Mouse (Mus musculus) megakaryocyte, adult 5-6 weeks (primary cell): ENCODE measurements around the gene Hbb-bh1. TPM values are rescaled to one million over a fixed set of nuclear protein-coding genes. Genes with fewer than 3 reads are reported as not detected.
"Not testable (repeated sequence)": the region's sequence is repeated elsewhere in the genome, so short reads cannot be mapped to it uniquely, and the experiment has no call there.

Experiments used
- ATAC-seq: 2 replicates; pipeline ENCODE4 v1.8.0; 2016; ENCODE audit warnings: mild to moderate bottlenecking, inconsistent platforms; ENCODE audit not compliant: poor library complexity, severe bottlenecking
- total RNA-seq, 2 experiments: library from RNA; stranded (forward) in 1 of 2; stranded (reverse) in 1 of 2; fragments of 153-499, 151-499 nt in 1 of 2; fragments of 221-1000, 200-1000 nt in 1 of 2; gene quantifications; 2 replicates each; pipeline versions ENCODE4 v1.2.3 to v1.2.4; 2015 to 2017

Gene Hbb-bh1
- total RNA-seq, 2 experiments from 2014 or later, result not detected

DNA sequence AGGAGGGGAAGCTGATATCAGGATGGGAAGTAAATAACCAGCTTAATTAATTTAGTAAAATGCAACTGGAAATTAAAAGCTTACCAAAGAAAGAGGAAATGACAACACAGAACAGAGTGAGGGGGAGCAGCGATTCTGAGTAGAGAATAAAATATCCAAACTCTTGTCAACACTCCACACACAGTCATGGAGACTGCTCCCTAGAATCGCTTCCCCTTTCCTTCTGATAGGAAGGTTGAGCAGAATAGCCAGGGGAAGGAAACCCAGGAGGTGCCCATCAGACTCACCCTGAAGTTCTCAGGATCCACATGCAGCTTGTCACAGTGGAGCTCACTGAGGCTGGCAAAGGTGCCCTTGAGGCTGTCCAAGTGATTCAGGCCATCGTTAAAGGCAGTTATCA, 29.8 kb downstream of the Hbb-bh1 start:
- ATAC-seq, result peak; percentile 65

GRCm38 (mm10) chr7:103812174-103812573, 30.8 kb downstream of the Hbb-bh1 start:
- peak; percentile 56 for ATAC-seq

- ATAC-seq, result no peak
Measured at GRCm38 (mm10) chr7:103811223-103811845, 31.6 kb downstream of the Hbb-bh1 start.

DNA sequence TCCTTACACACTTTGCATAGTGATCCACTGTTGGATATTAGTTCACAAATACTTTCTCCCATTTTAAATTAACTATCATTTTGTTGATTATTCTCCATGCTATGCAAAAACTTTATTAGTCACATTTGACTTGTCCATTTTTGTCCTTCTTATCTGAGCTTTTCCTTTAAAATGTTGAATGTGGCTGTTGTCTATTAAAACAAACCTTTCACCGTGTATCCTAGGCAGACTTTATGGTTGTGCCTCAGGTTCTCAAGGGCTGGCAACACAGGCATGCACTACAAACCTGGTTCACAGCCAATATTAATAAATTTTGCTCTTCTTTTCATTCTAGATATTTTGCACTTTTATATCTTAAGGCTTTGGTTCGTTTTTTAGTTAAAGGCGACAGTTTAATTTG, 32.2 kb downstream of the Hbb-bh1 start:
- ATAC-seq, result no peak

DNA sequence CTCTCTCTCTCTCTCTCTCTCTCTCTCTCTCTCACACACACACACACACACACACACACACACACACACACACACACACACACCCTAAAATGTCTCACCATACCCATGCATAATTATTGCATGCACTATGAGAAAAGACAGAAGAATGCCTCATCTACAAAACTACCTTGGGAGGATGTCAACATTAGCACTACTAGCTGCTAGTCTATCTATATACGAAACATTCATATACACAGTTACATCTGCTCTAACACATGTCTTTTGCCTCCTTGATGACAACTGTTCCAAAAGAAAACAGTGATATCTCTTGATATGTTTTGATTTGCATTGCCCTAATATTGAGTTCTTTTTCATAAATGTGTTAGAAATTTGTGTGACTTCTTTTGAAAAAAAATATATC, 32.7 kb downstream of the Hbb-bh1 start:
- no peak for ATAC-seq

DNA sequence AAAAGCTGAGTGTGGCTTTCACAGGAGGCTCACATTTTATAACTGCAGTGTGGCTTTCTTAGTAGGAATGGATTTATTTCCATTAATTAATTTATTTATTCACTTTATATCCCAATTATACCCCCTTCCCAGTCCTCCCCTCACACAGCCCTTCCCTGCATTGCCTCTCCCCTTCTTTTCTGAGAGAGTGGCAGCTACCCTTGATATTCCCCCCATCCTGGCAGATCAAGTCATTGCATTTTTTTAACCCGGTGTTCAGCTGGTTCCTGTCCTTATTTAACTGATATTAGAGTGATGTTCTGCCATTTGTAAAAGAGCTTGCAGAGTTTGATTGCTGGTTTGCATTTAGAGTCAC, 33.2 kb downstream of the Hbb-bh1 start:
- ATAC-seq, result no peak

GRCm38 (mm10) chr7:103808971-103809800, 33.8 kb downstream of the Hbb-bh1 start:
- ATAC-seq, result no peak

- ATAC-seq, result not testable (repeated sequence)
Measured at GRCm38 (mm10) chr7:103808120-103808519, 34.8 kb downstream of the Hbb-bh1 start.

DNA sequence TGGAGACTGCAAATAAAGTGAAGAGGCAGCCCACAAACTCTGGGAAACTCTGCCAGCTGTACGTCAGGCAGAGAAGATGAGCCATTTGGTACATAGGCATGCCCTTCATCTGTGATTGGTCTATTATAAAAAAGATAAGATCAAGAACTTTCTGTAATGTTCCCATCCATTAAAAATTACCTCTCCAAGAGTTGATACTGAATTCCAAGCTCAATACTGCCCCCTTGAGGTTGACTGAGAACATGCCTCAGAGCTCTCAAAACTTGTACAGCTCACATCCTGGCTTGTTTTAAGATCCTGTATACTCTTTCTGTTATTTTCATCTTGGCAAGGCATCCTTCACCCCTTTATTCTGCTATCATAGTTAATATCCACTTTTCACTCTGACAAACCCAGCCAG, 36.1 kb downstream of the Hbb-bh1 start:
- peak; percentile 82 for ATAC-seq

DNA sequence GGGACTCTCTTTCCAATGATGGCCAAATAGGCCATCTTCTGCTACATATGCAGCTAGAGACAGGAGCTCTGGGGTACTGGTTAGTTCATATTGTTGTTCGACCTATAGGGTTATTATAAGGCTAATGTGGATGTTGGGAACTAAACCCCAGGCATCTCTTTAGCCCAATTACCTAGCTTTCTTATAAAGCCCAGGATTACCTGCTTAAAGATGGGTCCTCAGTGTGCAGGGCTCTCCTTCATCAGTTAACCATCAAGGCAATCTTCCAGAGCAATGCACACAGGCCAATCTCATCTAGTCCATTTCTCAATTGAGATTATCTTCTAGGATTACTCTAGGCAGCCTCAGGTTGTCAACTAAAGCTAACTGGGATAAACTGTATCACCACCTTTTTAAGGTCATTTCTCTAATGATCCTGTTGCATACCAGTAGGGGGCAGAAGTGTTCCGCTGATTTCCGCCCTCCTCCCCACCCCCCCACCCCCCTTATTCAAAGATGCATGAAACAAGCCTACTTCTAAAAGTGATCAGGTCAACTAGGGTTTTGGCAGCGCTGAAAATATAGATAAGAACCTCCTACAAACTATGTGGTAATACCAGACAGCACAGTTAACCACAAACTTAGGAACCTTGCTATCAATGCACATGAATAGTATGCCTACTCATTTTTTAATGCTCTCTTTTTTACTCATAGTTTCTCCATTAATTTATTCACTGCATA, 50.1 kb downstream of the Hbb-bh1 start:
- ATAC-seq, result peak; percentile 72

DNA sequence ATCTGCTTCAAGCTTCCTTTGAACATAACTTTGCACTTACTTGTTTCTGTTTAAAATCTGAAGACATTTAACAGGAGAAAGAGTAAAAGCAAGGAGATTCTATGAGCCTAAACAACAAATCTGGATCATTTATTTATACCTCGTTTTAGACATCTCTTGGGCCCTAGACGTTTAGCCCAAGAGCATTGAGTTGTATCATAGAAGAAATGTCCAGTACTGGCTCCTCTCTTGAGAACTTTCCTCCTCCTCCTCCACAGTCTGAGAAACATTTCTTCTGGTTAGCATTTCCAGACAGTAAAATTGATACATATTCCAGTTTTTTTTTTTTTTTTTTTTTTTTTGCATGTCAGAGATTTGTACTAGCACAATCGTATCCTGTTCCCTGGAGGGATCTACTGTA, 51.2 kb downstream of the Hbb-bh1 start, which contains the start of gene Olfr67:
Gene Olfr67 (minus strand): TSS at position 101 of the 400 bp plus-strand sequence.
- ATAC-seq, result no peak

Other genes starting within 250 kb of the Hbb-bh1 start
Only the 30 nearest of the 32 such genes appear.
- not detected in 2 replicates for gene Olfr620, start 230.6 kb downstream of the Hbb-bh1 start, total RNA-seq (2015)
- not detected in 2 replicates for gene Olfr620, start 230.6 kb downstream of the Hbb-bh1 start, total RNA-seq (2017)
- gene Olfr622, start 200.5 kb downstream of the Hbb-bh1 start, total RNA-seq (2015), result not detected in 2 replicates
- not detected in 2 replicates for gene Olfr622, start 200.5 kb downstream of the Hbb-bh1 start, total RNA-seq (2017)
- not detected in 2 replicates for gene Olfr623, start 179.5 kb downstream of the Hbb-bh1 start, total RNA-seq (2015)
- not detected in 2 replicates for gene Olfr623, start 179.5 kb downstream of the Hbb-bh1 start, total RNA-seq (2017)
- 0.05 TPM in 1 of 2 replicates, not detected in the other for gene Olfr624, start 172.0 kb downstream of the Hbb-bh1 start, total RNA-seq (2015)
- gene Olfr624, start 172.0 kb downstream of the Hbb-bh1 start, total RNA-seq (2017), result 0.15 TPM in 1 of 2 replicates, not detected in the other
- not detected in 2 replicates for gene Olfr625-ps1, start 160.4 kb downstream of the Hbb-bh1 start, total RNA-seq (2015)
- not detected in 2 replicates for gene Olfr625-ps1, start 160.4 kb downstream of the Hbb-bh1 start, total RNA-seq (2017)
- not detected in 2 replicates for gene Olfr243, start 128.5 kb downstream of the Hbb-bh1 start, total RNA-seq (2015)
- gene Olfr243, start 128.5 kb downstream of the Hbb-bh1 start, total RNA-seq (2017), result not detected in 2 replicates
- not detected in 2 replicates for gene Olfr628, start 112.8 kb downstream of the Hbb-bh1 start, total RNA-seq (2015)
- gene Olfr628, start 112.8 kb downstream of the Hbb-bh1 start, total RNA-seq (2017), result not detected in 2 replicates
- not detected in 2 replicates for gene Olfr629, start 98.2 kb downstream of the Hbb-bh1 start, total RNA-seq (2015)
- not detected in 2 replicates for gene Olfr629, start 98.2 kb downstream of the Hbb-bh1 start, total RNA-seq (2017)
- not detected in 2 replicates for gene Olfr630, start 85.8 kb downstream of the Hbb-bh1 start, total RNA-seq (2015)
- gene Olfr630, start 85.8 kb downstream of the Hbb-bh1 start, total RNA-seq (2017), result not detected in 2 replicates
- not detected in 2 replicates for gene Olfr69, start 71.6 kb downstream of the Hbb-bh1 start, total RNA-seq (2015)
- gene Olfr69, start 71.6 kb downstream of the Hbb-bh1 start, total RNA-seq (2017), result not detected in 2 replicates
- not detected in 2 replicates for gene Olfr68, start 63.5 kb downstream of the Hbb-bh1 start, total RNA-seq (2015)
- gene Olfr68, start 63.5 kb downstream of the Hbb-bh1 start, total RNA-seq (2017), result not detected in 2 replicates
- not detected in 2 replicates for gene Olfr67, start 51.3 kb downstream of the Hbb-bh1 start, total RNA-seq (2015)
- gene Olfr67, start 51.3 kb downstream of the Hbb-bh1 start, total RNA-seq (2017), result not detected in 2 replicates
- gene Hbb-bt, start 29.2 kb downstream of the Hbb-bh1 start, total RNA-seq (2015), result 43.0 and 130 TPM in 2 replicates
- 14.3 and 23.0 TPM in 2 replicates for gene Hbb-bt, start 29.2 kb downstream of the Hbb-bh1 start, total RNA-seq (2017)
- 106 and 274 TPM in 2 replicates for gene Hbb-bs, start 15.1 kb downstream of the Hbb-bh1 start, total RNA-seq (2015)
- 71.1 and 121 TPM in 2 replicates for gene Hbb-bs, start 15.1 kb downstream of the Hbb-bh1 start, total RNA-seq (2017)
- gene Hbb-bh2, start 2.6 kb downstream of the Hbb-bh1 start, total RNA-seq (2015), result not detected in 2 replicates
- gene Hbb-bh2, start 2.6 kb downstream of the Hbb-bh1 start, total RNA-seq (2017), result not detected in 2 replicates
- not detected in 2 replicates for gene Hbb-y, start 10.1 kb upstream of the Hbb-bh1 start, total RNA-seq (2015)
- gene Hbb-y, start 10.1 kb upstream of the Hbb-bh1 start, total RNA-seq (2017), result not detected in 2 replicates
- not detected in 2 replicates for gene Olfr66, start 43.1 kb upstream of the Hbb-bh1 start, total RNA-seq (2015)
- gene Olfr66, start 43.1 kb upstream of the Hbb-bh1 start, total RNA-seq (2017), result not detected in 2 replicates
- gene Olfr64, start 51.3 kb upstream of the Hbb-bh1 start, total RNA-seq (2015), result not detected in 2 replicates
- gene Olfr64, start 51.3 kb upstream of the Hbb-bh1 start, total RNA-seq (2017), result not detected in 2 replicates
- not detected in 2 replicates for gene Olfr65, start 60.3 kb upstream of the Hbb-bh1 start, total RNA-seq (2015)
- gene Olfr65, start 60.3 kb upstream of the Hbb-bh1 start, total RNA-seq (2017), result not detected in 2 replicates
- gene Olfr631, start 85.7 kb upstream of the Hbb-bh1 start, total RNA-seq (2015), result not detected in 2 replicates
- gene Olfr631, start 85.7 kb upstream of the Hbb-bh1 start, total RNA-seq (2017), result not detected in 2 replicates
- not detected in 2 replicates for gene Olfr632, start 91.2 kb upstream of the Hbb-bh1 start, total RNA-seq (2015)
- not detected in 2 replicates for gene Olfr632, start 91.2 kb upstream of the Hbb-bh1 start, total RNA-seq (2017)
- not detected in 2 replicates for gene Olfr633, start 101.3 kb upstream of the Hbb-bh1 start, total RNA-seq (2015)
- not detected in 2 replicates for gene Olfr633, start 101.3 kb upstream of the Hbb-bh1 start, total RNA-seq (2017)
- gene Olfr635, start 128.0 kb upstream of the Hbb-bh1 start, total RNA-seq (2015), result not detected in 2 replicates
- gene Olfr635, start 128.0 kb upstream of the Hbb-bh1 start, total RNA-seq (2017), result not detected in 2 replicates
- not detected in 2 replicates for gene Olfr638, start 155.6 kb upstream of the Hbb-bh1 start, total RNA-seq (2015)
- not detected in 2 replicates for gene Olfr638, start 155.6 kb upstream of the Hbb-bh1 start, total RNA-seq (2017)
- gene Olfr639, start 174.1 kb upstream of the Hbb-bh1 start, total RNA-seq (2015), result not detected in 2 replicates
- gene Olfr639, start 174.1 kb upstream of the Hbb-bh1 start, total RNA-seq (2017), result not detected in 2 replicates
- not detected in 2 replicates for gene Olfr640, start 182.4 kb upstream of the Hbb-bh1 start, total RNA-seq (2015)
- gene Olfr640, start 182.4 kb upstream of the Hbb-bh1 start, total RNA-seq (2017), result not detected in 2 replicates
- gene Olfr641, start 192.3 kb upstream of the Hbb-bh1 start, total RNA-seq (2015), result not detected in 2 replicates
- gene Olfr641, start 192.3 kb upstream of the Hbb-bh1 start, total RNA-seq (2017), result not detected in 2 replicates
- not detected in 2 replicates for gene Olfr642, start 209.5 kb upstream of the Hbb-bh1 start, total RNA-seq (2015)
- not detected in 2 replicates for gene Olfr642, start 209.5 kb upstream of the Hbb-bh1 start, total RNA-seq (2017)
- gene 4930516K23Rik, start 218.3 kb upstream of the Hbb-bh1 start, total RNA-seq (2015), result not detected in 2 replicates
- gene 4930516K23Rik, start 218.3 kb upstream of the Hbb-bh1 start, total RNA-seq (2017), result 0.55 TPM in 1 of 2 replicates, not detected in the other
- not detected in 2 replicates for gene Olfr644, start 228.7 kb upstream of the Hbb-bh1 start, total RNA-seq (2015)
- not detected in 2 replicates for gene Olfr644, start 228.7 kb upstream of the Hbb-bh1 start, total RNA-seq (2017)